Mouse (Mus musculus): ENCODE results near the gene Slc27a3. TPM values are rescaled to one million over a fixed set of nuclear protein-coding genes. Genes with fewer than 3 reads are reported as not detected.

The Slc27a3 gene
- polyA plus RNA-seq, 1 experiment from 2014 or later, result 35.3 TPM

Other genes starting within 250 kb of the Slc27a3 start
- gene Rps27, start 176.3 kb downstream of the Slc27a3 start, polyA plus RNA-seq (2016; fragmentation: Nextera tagmentation; extraction: Ambion mirVana), result 728 and 1,010 TPM in 2 replicates
- gene Rab13, start 176.2 kb downstream of the Slc27a3 start, polyA plus RNA-seq (2016; fragmentation: Nextera tagmentation; extraction: Ambion mirVana), result 26.9 and 27.4 TPM in 2 replicates
- gene Jtb, start 158.3 kb downstream of the Slc27a3 start, polyA plus RNA-seq (2016; fragmentation: Nextera tagmentation; extraction: Ambion mirVana), result 81.7 and 94.8 TPM in 2 replicates
- 4.8 and 5.3 TPM in 2 replicates for gene Creb3l4, start 146.4 kb downstream of the Slc27a3 start, polyA plus RNA-seq (2016; fragmentation: Nextera tagmentation; extraction: Ambion mirVana)
- gene Slc39a1, start 141.8 kb downstream of the Slc27a3 start, polyA plus RNA-seq (2016; fragmentation: Nextera tagmentation; extraction: Ambion mirVana), result 46.8 and 46.9 TPM in 2 replicates
- 20.5 and 25.8 TPM in 2 replicates for gene Crtc2, start 135.8 kb downstream of the Slc27a3 start, polyA plus RNA-seq (2016; fragmentation: Nextera tagmentation; extraction: Ambion mirVana)
- 6.2 and 6.7 TPM in 2 replicates for gene Dennd4b, start 124.8 kb downstream of the Slc27a3 start, polyA plus RNA-seq (2016; fragmentation: Nextera tagmentation; extraction: Ambion mirVana)
- 14.2 and 17.1 TPM in 2 replicates for gene Gatad2b, start 96.8 kb downstream of the Slc27a3 start, polyA plus RNA-seq (2016; fragmentation: Nextera tagmentation; extraction: Ambion mirVana)
- 40.5 and 44.3 TPM in 2 replicates for gene Ints3, start 43.7 kb upstream of the Slc27a3 start, polyA plus RNA-seq (2016; fragmentation: Nextera tagmentation; extraction: Ambion mirVana)
- 3.8 and 4.1 TPM in 2 replicates for gene Npr1, start 75.9 kb upstream of the Slc27a3 start, polyA plus RNA-seq (2016; fragmentation: Nextera tagmentation; extraction: Ambion mirVana)
- gene Ilf2, start 86.2 kb upstream of the Slc27a3 start, polyA plus RNA-seq (2016; fragmentation: Nextera tagmentation; extraction: Ambion mirVana), result 292 and 310 TPM in 2 replicates
- 80.6 and 89.5 TPM in 2 replicates for gene Snapin, start 101.1 kb upstream of the Slc27a3 start, polyA plus RNA-seq (2016; fragmentation: Nextera tagmentation; extraction: Ambion mirVana)
- 203 and 218 TPM in 2 replicates for gene Chtop, start 119.6 kb upstream of the Slc27a3 start, polyA plus RNA-seq (2016; fragmentation: Nextera tagmentation; extraction: Ambion mirVana)
- gene S100a1, start 124.5 kb upstream of the Slc27a3 start, polyA plus RNA-seq (2016; fragmentation: Nextera tagmentation; extraction: Ambion mirVana), result 5.8 and 13.4 TPM in 2 replicates
- gene S100a13, start 124.5 kb upstream of the Slc27a3 start, polyA plus RNA-seq (2016; fragmentation: Nextera tagmentation; extraction: Ambion mirVana), result 15.3 and 16.4 TPM in 2 replicates
- gene S100a14, start 136.9 kb upstream of the Slc27a3 start, polyA plus RNA-seq (2016; fragmentation: Nextera tagmentation; extraction: Ambion mirVana), result 0.66 TPM in 1 of 2 replicates, not detected in the other
- gene S100a16, start 147.3 kb upstream of the Slc27a3 start, polyA plus RNA-seq (2016; fragmentation: Nextera tagmentation; extraction: Ambion mirVana), result 40.0 and 45.8 TPM in 2 replicates
- gene S100a3, start 170.6 kb upstream of the Slc27a3 start, polyA plus RNA-seq (2016; fragmentation: Nextera tagmentation; extraction: Ambion mirVana), result 0.59 and 0.63 TPM in 2 replicates
- not detected in 2 replicates for gene S100a2, start 200.3 kb upstream of the Slc27a3 start, polyA plus RNA-seq (2016; fragmentation: Nextera tagmentation; extraction: Ambion mirVana)
- not detected in 2 replicates for gene Gm42674, start 212.0 kb upstream of the Slc27a3 start, polyA plus RNA-seq (2016; fragmentation: Nextera tagmentation; extraction: Ambion mirVana)
- gene S100a4, start 213.8 kb upstream of the Slc27a3 start, polyA plus RNA-seq (2016; fragmentation: Nextera tagmentation; extraction: Ambion mirVana), result 1.2 and 1.3 TPM in 2 replicates
- gene S100a5, start 218.6 kb upstream of the Slc27a3 start, polyA plus RNA-seq (2016; fragmentation: Nextera tagmentation; extraction: Ambion mirVana), result not detected in 2 replicates
- 28.5 and 30.3 TPM in 2 replicates for gene S100a6, start 222.9 kb upstream of the Slc27a3 start, polyA plus RNA-seq (2016; fragmentation: Nextera tagmentation; extraction: Ambion mirVana)